28 mouse cellular contexts compared by ENCODE assay signal in the genomic region with DNA sequence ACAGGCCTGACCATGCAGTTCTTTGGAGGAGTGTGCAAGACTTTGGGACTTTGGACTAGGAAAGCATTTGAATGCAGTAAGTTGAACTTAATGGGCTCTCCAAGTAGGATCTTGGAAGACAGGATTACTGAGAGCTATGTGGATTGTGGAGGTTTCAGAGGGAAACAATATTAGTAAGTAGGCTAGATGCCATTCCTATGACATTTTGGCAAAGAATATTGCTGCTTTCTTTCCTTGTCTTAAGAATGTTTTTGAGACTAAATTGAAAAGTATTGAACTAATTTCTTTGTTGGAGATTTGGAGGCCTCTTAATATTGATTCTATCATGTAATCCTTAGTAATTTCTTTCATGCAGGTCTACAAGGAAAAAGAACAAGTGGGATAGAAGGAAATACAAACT. TPM values are rescaled to one million over a fixed set of nuclear protein-coding genes. Genes with fewer than 3 reads are reported as not detected.
DNase-seq lines count a peak whose midpoint lies in the region; ATAC-seq and TF ChIP-seq lines count a peak whose summit lies in the region.
"Had no signal": no experiment of that assay in that cellular context is flagged by ENCODE, and none has a peak within 500 bp of the region (broad histone marks: within the 10 kb centered on the region; RNA-seq: fewer than 3 reads in every experiment).

No protein-coding gene starts in this region.

- ATAC-seq in inflammation-experienced regulatory T-cells, adult 6 months: no peak
- ATAC-seq: activated CD4-positive, CD25-positive, alpha-beta regulatory T cell, adult 4 months; CD4-positive, CD25-positive, alpha-beta regulatory T cell, adult 4 months; forebrain, embryonic 14.5 days; forebrain, embryonic 16.5 days; Patski had no signal

- no peak for TF ChIP-seq POLR2A in kidney, adult 2 months (IDR thresholded peaks at IDR 0.05; ENCODE audit: low read depth, low read length)

- no peaks in the 10 kb centered on the region for H3K4me1 ChIP-seq in kidney, adult 2 months (ENCODE audit: control insufficient read depth, insufficient read depth, low read length)
- H3K4me1 ChIP-seq: embryonic facial prominence, embryonic 13.5 days; embryonic facial prominence, embryonic 15.5 days; forebrain, embryonic 10.5 days; forebrain, embryonic 12.5 days had no signal

- H3K36me3 ChIP-seq in kidney, adult 2 months (ENCODE audit: control insufficient read depth, insufficient read depth, low read length): no peaks in the 10 kb centered on the region
- H3K36me3 ChIP-seq: embryonic facial prominence, embryonic 13.5 days; embryonic facial prominence, embryonic 15.5 days; forebrain, embryonic 10.5 days; forebrain, embryonic 12.5 days; G1E had no signal

- H3K4me3 ChIP-seq in kidney, adult 2 months (ENCODE audit: insufficient read depth, low read depth, low read length): no peak overlapping the region
- H3K4me3 ChIP-seq: embryonic facial prominence, embryonic 13.5 days; embryonic facial prominence, embryonic 15.5 days; erythroblast, embryonic 14.5 days; forebrain, embryonic 10.5 days; forebrain, embryonic 12.5 days had no signal

- H3K27me3 ChIP-seq in kidney, adult 2 months (replicated peaks; ENCODE audit: control insufficient read depth, insufficient read depth, low read length): no peaks in the 10 kb centered on the region
- H3K27me3 ChIP-seq: CH12.LX; embryonic facial prominence, embryonic 15.5 days; forebrain, embryonic 12.5 days; Patski had no signal

- DNase-seq in kidney, adult 2 months: peak; percentile 4
- no peak for DNase-seq in kidney, adult 9 months
- DNase-seq in Muller cell, postnatal 12 days (ENCODE audit: inconsistent ontology term): peak; percentile 52
- DNase-seq in adipocyte (ENCODE audit: low spot score): peak; percentile 25
- DNase-seq in adrenal gland, postnatal 10 days: no peak
- DNase-seq: adrenal gland, adult 2 months; adrenal gland, postnatal 14 days; adrenal gland, postnatal 36 days; B cell, adult 2 months; cerebellum, adult 11-12 months; cerebellum, adult 2 months; cerebellum, adult 9-11 months; cerebellum, postnatal 14 days; cerebellum, postnatal 36 days; embryo, embryonic 11 days had no signal

- TF ChIP-seq CTCF in kidney, adult 2 months (conservative IDR thresholded peaks at IDR 0.05; ENCODE audit: insufficient read depth, insufficient read length, low read depth, low read length): no peak

- no peak overlapping the region for H3K27ac ChIP-seq in kidney, adult 2 months (ENCODE audit: insufficient read depth, low read depth, low read length)
- H3K27ac ChIP-seq: embryonic facial prominence, embryonic 13.5 days; embryonic facial prominence, embryonic 15.5 days; forebrain, embryonic 10.5 days; forebrain, embryonic 12.5 days had no signal

RNA-seq across cellular contexts. Expression of a gene that starts 33.4 kb away (rescaled TPM):
- 3.4 and 4.4 TPM in 2 replicates for polyA plus RNA-seq in kidney, adult 2 months (2012; rRNA removed)
- 100 to 1,000 TPM in 1 of 3 experiments, 10 to 100 TPM in 2; 69.5 to 109 (median 97.4) TPM for polyA plus RNA-seq in inflammation-experienced regulatory T-cells, adult 6 months (2017; shearing (Covaris generic))
- 10 to 100 TPM; 21.0 to 24.5 TPM for total RNA-seq in adrenal gland, postnatal 10 days (2021)

RNA-seq across cellular contexts. Expression of a gene that starts 39.8 kb away (rescaled TPM):
- 16.9 and 18.9 TPM in 2 replicates for polyA plus RNA-seq in kidney, adult 2 months (2012; rRNA removed)
- 10 to 100 TPM in 2 of 3 experiments, 1 to 10 TPM in 1; 7.3 to 33.5 (median 20.9) TPM for polyA plus RNA-seq in inflammation-experienced regulatory T-cells, adult 6 months (2017; shearing (Covaris generic))
- 10 to 100 TPM; 48.6 to 76.8 TPM for total RNA-seq in adrenal gland, postnatal 10 days (2021)

Comparison
In these comparisons a context has a peak if more than half of its experiments do, and no peak if none do; other contexts are left out.
1. DNase-seq: peak in kidney, adult 2 months (single experiment), Muller cell, postnatal 12 days (single experiment) and adipocyte (single experiment); none in kidney, adult 9 months (single experiment) and adrenal gland, postnatal 10 days (single experiment).
2. RNA of a gene that starts 33.4 kb away (polyA plus RNA-seq): 69.5 to 109 TPM in inflammation-experienced regulatory T-cells, adult 6 months; 3.4 to 4.4 TPM in kidney, adult 2 months; every median in the first group is over 10 times any median in the second.